Mouse (Mus musculus): ENCODE data around the gene Dcaf12.

- TF ChIP-seq CTCF (IDR thresholded peaks at IDR 0.05; ENCODE audit: extremely low read depth, insufficient read depth, insufficient read length, insufficient replicate concordance) (no peak), POLR2A (IDR thresholded peaks at IDR 0.05; ENCODE audit: low read depth, low read length) (no peak)
Observed at GRCm38 (mm10) chr4:41353265-41353664, 38.6 kb upstream of the Dcaf12 start.
